Mouse (Mus musculus): ENCODE data around the gene Xrcc6.
"Not testable (repeated sequence)": the region's sequence is repeated elsewhere in the genome, so short reads cannot be mapped to it uniquely, and the experiment has no call there.

Xrcc6 gene

DNA sequence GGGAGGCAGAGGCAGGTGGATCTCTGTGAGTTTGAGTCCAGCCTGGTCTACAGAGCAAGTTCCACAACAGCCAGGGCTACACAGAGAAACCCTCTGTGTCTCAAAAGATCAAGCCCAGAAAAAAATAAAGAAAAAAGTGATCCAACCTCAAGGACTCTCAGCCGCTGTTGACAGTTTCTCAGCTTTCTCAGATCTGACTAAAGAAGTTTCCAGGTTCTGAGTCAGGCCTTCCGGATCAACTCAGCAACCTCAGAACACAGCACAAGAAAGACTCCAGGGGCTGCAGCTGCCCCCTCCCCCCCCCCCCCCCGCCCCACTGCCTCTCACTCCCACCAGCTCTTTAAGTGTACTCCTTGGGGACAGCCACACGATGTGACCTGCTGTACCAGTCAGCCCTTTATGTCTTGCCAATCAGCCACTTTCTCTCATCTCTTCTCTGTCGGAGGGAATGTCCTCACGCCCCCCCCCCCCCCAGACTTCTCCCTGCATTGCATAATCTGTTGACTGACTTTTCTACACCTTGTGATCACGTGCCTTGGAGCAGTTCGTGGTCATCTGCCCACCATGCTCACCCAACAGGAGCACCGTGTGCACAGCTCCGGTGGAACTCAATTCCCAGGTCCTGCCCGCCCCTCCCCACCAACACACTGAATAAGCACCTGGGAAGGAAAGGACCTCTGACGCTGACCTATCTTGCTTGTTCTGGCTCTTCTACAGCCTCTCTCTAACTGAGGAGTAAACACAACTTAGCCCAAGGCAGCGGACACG, 21.4 kb upstream of the Xrcc6 start:
- peak; percentile 53 for DNase-seq (ENCODE audit: low read depth)

DNA sequence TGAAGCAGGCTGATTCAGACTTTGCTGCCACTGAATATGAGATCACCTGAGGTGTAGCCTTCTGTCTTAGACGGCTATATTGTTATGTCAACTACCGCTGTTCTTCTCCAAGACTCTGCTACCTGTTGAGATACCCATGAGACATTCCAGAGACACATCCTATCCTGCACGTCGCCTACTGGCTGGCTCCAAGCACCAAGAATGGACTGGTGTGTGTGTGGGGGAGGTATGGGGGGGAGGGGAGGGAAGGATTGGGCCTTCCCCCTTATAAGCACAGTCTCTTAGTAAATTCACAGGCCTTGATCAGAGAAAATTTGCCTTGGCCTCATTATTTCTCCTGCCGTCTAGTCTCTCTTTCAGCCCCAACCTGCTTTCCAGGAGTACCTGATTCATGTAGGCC, 19.8 kb upstream of the Xrcc6 start:
- DNase-seq (ENCODE audit: low read depth) = no peak

DNA sequence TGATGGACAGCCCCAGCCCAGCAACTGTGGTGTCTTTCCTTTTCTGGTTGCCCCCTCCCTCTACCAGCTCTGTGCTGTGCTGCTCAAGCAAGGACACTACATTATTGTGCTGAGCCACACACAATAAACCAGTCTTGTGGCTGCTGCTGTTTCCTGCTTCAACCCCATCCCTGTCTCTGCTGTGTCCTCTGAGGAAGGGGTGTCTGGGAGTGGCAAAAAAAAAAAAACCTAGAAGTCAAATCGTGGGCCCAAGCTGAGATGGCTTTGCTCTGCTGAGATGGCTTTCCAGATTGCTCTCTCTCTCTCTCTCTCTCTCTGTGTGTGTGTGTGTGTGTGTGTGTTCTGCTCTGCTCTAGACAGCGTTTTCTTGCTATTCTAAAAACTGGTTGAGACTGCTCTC, 19.2 kb upstream of the Xrcc6 start:
- DNase-seq (ENCODE audit: low read depth) = peak; percentile 60

DNA sequence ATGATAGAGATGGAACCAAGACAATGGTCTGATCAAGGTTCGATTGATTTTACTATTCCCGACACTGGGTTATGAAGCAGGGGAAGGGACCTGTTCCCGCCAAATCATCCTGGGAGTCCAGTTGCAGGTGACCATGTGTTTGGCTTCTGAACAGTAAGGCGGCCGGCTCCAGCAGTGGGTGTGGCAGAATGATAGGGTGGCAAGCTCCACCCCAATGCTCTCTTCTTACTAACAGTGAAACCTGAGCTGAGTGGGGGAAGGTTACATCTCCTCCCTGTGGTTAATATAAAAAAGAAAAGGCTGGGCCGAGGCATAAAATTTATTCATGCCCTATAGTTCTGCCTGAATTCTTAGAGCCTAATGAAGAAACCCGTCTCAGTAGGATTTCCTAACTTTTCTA, 18.5 kb upstream of the Xrcc6 start:
- DNase-seq (ENCODE audit: low read depth) = peak; percentile 70

DNA sequence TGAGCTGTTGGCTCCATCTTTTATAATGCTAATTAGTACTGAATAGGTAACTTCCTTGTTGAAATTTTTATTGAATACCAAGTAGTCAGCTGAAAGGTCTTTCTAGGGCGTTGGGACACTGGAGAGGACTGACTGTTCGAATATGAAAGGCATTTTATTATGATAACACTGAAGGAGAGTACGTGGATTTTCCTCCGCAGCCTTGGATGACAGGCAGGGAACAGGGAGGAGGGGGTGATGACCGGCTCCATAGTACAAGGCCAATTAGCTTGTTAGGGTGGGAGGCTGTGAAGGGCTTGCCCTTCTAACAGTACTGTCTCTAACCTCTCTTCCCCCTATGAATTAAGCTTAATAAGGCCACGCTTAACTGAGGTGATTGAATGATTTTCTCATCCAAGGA, 18.0 kb upstream of the Xrcc6 start:
- DNase-seq (ENCODE audit: low read depth) = not testable (repeated sequence)

DNA sequence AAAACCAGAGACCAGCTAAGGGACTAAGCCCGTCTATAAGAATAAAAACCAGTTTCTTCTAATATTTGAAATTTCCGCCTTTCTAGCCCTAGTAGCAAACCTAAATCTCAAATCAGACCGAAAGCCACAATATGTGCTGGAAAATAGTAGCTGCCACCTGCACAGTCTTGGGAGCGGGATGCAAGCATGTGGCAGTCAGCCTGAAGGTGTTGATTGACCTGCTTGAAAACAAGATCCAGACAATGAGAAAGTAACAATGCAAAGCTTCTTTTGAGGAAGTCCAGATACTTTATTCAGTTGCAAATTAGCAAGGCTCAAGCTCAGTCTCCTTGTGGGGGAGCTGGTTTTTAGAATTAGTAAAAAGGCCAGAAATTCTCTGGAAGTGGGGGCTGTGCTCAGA, 17.1 kb upstream of the Xrcc6 start:
- DNase-seq (ENCODE audit: low read depth) = not testable (repeated sequence)

DNA sequence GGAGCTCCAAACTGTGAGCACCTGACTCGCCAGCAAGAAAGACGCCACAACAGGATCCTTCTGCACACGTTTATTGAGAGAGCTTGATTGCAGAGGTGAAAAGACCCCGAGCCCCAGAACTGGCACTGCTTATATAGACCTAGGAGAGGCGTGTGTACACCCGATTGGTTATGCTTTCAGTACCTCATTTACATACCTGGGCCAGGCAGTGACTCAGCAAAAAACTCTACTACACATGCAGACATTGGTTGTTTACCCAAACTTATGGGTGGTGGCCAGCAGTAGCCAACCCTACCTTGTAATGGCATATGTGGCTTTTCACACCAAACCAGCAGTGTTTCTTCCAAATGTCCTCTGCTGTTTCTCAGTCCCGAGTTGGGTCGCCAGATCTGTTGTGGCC, 12.5 kb upstream of the Xrcc6 start:
- not testable (repeated sequence) for DNase-seq (ENCODE audit: low read depth)

DNA sequence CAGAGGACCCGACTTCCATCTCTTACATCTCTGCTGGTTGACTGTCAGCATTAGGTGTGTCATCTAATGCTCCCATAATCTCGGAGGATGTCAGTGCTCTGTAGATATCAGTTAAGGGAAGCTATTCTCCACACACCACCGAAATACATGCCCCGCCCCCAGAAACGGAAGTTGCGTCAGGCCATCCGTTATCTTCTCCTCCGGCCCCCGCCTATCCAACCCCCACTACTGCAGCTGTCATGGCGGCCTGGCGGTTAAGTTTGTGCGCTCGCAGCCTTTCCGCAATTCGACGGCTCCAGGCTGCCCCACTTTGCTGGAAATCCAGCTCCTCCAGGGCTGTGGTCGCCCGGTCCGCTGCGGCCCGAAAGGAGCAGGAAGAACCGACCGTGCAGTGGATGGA, 7.3 kb upstream of the Xrcc6 start, which contains the start of gene 1700029P11Rik:
Gene 1700029P11Rik (plus strand): TSS at position 220 of the 400 bp plus-strand sequence.
- DNase-seq (ENCODE audit: low read depth) = no peak

DNA sequence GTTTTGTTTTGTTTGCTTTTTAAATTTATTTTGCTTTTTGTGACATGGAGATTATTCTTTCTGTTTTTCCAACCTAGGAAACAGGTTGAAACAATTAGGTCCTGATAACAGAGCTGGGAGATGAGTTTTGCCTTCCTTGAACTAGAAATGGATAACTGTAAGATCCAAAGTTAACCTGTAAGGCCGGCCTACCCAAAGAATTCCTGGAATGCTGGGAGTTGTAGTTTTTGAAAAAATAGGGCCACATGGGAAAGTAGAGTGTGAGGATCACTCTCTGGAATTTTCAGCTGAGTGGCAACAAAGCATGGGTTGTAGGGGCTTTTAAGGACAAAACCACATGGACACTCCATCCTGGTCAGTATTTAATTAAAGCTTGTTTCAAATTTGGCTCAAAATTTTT, 5.5 kb upstream of the Xrcc6 start:
- DNase-seq (ENCODE audit: low read depth) = no peak

DNA sequence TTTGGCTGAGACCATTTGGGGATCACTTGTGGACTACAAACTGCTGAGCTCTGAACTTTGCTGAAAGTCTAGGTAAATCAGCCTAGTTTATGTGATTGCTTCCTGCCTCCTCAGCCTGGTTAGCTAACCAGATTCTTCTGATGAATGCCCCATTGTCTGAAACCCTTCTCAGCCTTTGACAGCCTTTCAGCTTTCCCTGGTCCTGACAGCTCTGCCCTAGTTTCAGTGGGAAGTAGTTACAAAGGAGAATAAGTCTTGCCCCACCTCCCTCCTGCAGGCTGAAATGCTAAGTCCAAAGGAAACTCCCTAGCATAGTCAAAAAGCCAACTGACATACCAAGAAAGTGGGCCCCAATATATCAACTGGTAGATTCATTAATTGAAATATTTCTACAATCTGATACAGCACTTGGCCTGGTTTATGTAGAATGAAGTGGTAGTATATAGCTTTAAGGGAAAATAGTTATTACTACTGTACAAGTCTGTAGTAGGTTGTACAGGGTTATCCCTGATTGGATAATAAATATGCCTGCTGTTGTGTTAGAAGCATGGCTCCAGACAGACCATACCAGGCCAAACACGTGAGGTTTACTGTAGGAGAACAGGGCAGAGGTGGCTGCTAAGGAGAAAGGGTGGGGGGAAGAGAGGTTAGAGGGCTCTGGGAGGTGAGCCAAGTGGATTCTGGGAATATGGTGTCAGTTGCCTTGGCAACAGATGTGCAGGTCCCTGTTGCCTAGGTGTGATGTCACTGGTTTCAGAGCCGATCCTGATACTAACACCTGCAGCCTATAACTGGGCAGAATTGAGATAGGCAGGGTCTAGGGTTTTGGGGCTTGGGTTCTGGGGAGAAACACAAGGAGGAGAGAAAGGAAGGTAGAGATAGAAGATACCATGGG, 2.1 kb upstream of the Xrcc6 start:
- DNase-seq (ENCODE audit: low read depth) = no peak

DNA sequence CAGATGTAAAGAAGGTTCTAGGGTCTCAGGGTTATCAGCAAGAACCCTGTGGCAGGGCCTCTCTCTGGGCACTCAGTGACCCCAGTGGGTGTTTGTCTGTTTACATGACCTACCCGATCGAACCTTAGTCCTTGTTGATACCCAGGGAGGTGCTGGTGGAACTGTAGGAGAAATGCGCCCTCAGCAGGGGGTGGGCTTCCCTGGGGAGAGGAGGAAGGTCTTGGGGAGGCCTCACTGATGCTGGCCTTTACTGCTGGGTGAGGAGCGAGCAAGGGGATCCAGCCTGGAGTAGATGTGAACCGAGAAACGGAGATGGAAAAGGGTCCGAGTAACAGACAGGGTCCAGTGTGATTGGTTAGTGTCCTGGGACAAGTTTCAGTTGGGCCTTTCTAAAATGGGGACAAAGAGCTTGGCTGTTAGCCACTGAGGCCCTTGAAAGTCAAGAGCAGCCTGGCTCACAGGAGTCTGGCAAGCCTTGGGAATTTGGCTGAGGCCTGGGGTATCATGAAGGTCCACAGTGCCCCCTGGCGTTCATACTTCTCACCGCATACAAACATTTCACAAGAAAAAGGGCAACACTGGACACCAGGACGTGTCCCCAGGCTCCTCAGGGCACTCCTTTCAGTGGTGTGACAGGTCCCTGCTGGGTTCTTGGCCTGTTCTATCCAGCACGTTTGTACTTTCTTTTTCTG, 1.9 kb downstream of the Xrcc6 start:
- peak; percentile 91 for DNase-seq (ENCODE audit: low read depth)

DNA sequence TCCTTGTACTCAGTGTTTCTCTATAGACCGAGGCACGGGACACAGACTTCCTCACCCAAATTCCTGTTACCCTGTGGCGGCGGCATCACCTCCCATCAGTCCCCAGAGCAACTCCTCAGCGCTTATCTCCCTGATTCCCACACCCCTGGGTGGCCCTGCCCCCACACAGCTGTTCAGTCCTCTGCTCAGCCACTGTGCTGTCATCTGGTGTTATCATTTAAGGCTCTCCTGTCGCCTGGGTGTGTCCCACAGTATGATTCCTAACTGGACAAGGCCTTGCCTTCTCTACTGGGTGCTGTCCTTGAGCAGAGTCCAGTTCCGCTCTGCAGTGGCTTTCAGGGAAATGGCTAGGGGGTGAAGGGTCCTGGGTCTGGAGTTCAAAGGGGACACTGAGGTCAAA, 2.9 kb downstream of the Xrcc6 start:
- DNase-seq (ENCODE audit: low read depth) = no peak

DNA sequence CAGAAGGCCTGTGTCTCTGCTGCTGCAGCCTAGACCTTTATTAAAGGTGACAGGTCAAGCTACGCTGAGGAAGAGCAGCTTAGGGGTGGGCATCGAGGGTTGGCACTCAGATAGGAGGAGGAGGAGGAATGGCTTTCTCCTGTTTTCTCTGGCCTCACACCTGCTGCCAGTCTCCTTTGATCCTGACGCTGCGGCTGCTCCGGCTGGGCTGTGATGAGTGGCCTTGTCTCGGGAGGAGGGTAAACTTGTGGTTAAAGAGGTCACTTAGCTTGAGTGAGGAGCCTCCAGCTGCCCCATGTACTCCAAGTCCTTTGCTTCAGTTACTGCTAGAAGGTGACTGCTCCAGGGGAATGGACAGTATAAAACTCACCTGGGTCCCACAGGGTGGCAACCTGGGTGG, 6.4 kb downstream of the Xrcc6 start:
- DNase-seq (ENCODE audit: low read depth) = no peak

DNA sequence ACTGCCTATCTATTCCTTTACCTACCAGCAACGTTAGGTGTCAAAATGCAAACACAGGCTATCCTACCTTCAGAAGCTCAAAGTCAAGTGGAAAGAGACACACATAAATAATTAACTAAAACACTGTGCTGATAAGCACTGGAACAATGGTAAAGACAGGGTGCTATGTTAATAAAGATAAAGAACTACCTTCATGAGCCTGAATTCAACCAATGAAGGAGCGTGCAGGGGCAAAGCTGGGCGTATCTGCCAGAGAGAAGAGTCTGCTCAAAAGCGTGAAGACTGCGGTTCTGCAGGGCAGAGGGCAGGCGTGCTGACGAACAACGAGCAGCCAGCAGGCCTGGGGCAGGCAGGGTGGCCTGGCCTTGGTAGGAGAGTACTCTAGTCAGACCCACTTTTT, 16.6 kb downstream of the Xrcc6 start:
- DNase-seq (ENCODE audit: low read depth) = no peak

DNA sequence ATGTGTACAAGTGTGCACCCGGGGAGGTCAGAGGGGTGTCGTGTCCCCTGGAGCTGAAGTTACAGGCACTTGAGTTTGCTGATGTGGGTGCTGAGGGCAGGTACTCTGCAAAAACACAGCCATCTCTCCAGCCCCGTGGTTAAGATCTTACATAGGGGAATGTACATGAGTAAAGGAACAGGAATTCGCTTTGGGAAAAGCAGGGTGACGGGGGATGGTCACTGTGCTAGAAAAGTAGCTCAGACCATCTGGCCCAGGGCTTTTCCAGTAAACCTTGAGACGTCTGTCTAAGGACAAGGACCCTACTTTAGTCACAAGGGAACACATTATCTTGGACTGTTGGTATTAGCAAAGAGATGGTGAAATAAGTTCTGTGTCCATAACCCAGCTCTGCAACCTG, 24.3 kb downstream of the Xrcc6 start:
- no peak for DNase-seq (ENCODE audit: low read depth)

DNA sequence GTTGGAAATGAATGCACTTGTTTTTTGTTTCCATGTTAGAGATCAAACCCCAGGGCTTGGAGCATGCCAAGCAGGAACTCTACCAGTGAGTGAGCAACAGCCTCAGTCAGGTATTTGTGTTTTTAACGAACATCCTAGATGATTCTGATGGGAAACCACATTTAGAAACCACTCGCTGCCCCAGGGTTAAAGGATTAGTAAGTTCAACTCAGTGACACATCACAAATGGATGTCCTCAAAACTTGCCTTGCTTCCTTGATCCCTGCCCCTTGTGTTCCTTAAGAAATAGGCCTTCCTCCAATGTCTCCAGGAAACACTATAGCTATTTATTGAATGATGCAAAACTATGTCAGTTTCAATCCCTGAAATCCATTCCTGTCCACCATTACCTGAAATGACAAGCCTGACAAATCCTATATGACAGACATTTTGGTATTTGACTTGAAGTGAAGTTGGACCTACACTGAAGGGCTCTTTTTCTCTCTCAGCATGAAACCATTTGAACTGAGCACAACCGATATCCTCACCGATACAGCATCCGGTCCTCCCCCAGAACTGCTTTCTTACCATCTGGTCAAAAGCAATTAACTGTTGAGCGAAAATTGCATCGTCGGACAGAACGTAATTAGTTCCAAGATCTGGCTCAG, 27.2 kb downstream of the Xrcc6 start:
- peak; percentile 67 for DNase-seq (ENCODE audit: low read depth)

DNA sequence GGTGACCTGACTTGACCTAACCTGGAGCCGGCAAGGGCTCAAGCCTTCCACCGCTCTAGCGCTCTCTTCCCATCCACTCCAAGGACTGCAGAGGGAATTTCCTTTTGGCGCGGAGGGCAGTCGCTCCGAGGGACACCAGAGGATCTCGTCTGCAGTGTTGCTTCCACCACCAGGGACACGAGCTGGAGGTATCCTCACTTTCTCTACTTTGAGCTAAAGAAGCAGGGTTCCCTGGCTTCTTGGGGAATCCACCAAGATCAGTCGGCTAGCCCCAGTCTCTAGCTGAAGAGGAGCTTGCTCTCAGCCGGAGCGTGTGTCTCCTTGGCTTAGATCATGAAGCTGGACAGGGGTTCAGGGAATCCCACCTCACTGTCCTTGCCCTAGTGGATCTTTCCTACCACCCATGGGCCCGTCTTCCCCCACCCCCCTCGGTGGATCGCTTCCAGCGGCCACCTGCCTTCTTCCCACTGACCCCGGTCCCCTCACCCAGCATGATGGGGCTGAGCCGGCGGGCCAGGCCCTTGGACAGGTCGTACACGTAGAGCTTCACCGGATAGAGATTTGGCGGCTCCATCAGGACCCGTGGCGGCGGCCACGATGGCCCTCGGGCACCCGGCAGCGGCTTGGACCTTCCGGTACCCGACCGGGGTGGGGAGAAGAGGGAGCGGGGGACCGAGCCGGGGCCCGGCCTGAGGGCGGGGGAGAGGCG, 27.9 kb downstream of the Xrcc6 start:
- peak; percentile 62 for DNase-seq (ENCODE audit: low read depth)

DNA sequence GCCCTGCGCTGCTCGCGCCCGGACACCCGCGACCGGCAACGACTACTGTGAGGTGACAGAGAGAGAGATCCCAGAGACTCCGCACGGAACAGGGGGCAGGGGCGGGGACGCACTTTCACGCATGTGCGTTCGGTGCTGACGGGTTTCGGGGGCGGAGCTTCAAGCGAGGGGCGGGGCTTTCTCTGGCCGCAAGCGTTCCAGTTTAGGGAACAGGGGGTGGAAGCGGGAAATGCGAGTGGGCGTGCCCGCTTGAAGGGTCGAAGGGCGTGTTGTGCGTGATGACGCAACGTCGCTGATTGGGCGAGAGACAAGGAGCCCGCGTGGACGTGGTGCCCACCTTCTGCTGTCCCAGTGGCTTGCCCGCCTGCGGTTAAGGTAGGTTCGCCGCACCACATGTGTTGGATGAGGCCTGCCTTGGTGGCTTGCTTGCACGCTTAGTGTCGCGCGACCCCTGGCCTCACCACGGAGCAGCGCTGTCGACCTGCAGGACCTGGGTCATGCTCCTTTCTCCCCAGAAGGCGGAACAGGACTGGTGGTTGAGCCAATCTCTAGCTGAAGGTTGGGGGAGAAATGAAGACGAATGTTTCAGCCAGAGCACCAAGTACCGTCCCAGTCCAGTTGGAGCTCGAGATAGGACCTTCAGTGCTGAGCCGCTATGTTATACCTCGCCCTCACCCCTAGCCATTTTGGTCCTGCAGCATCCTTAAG, 28.6 kb downstream of the Xrcc6 start:
- DNase-seq (ENCODE audit: low read depth) = peak; percentile 99

DNA sequence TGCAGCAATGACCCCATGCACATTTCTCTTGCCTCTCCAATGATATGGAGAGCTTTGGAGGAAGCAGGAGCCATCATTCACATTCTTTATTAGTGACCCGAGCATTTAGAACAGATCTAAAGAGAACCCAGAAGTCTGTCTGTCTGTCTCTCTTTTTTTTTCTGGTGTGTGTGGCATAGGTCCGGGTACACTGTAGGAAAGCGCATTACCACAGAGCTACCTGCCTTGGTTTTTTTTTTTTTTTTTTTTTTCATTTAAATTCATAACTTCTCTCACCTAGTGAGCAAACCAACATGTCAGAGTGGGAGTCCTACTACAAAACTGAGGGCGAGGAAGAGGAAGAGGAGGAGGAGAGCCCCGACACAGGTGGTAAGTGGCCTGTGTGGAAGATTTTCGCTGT, 29.2 kb downstream of the Xrcc6 start:
- DNase-seq (ENCODE audit: low read depth) = no peak

DNA sequence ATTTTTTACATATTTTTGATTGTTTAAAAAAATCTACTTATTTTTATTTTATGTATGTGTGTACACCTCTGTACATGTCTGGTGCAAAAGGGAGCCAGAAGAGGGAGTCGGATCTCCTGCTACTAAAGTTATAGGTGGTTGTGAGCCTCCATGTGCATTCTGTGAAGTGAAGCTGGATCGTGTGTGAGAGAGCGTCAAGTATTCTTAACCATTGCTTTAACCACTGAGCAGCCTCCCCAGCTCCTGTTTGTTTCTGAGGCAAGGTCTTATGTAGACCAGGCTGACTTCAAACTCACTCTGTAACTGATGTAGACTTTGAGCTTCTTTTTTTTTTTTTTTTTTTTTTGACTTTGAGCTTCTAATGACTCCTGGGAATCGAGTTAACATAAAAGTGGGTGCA, 29.8 kb downstream of the Xrcc6 start:
- peak; percentile 35 for DNase-seq (ENCODE audit: low read depth)

DNA sequence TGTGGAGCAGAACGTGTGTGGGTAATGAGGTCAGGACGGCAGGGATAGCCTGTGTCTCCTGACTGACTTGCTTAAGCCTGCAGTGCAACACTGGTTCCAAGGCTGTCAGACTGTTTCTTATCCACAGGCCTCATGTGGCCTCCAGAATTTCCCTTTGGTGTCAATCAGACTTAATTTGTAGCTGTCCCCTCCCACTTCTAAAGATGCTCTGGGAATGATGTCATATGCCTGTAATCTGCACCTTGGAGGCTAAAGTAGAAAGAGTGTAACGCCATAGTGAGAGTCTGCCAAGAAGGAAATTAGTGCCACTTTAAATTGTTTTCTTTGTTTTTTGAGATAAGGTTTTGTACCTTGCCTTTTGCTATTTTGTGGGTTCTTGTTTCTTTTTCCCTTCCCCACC, 31.7 kb downstream of the Xrcc6 start:
- no peak for DNase-seq (ENCODE audit: low read depth)
